Mouse (Mus musculus) brain, adult 2 months (tissue): ENCODE data around the gene Spata13.

Experiments
- DNase-seq: peaks from one replicate; pipeline ENCODE4 v3.0.0; 2011; ENCODE audit warnings: low read depth, low spot score

The Spata13 gene

GRCm38 (mm10) chr14:60675697-60676096 is 41.9 kb downstream of the Spata13 start:
- no peak for DNase-seq

DNA sequence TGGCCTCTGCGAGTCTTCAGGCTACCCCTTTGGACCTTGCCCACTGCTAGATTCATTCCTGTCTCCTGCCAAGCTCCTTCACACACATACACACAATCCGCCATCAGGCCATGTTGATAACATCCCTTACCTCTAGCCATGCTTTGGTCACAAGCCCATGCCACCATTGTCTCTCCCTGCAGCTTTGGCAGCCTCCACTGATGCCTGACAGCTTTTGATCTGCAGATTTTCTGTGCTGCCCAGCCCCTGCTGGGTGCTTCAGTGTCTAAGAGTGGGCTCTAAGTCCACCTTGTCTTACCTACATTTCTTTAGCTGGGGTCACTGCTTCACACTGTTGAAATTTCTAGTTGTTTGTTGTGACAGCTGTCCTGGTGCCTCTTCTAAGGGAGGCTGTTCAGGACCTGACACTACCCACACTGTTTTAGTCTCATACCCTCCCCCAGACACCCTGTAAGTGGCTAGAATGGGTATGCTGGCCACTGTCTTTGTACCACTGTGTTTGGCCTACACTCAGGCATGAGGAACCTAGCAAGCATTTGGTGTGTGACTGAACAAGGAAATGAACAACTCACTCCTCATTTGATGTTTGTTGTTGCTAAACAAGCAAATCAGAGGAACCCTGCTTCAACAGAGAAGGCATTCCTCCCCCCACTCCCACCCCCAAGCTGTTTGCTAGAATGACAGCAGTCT is 43.0 kb downstream of the Spata13 start:
- DNase-seq: no peak

DNA sequence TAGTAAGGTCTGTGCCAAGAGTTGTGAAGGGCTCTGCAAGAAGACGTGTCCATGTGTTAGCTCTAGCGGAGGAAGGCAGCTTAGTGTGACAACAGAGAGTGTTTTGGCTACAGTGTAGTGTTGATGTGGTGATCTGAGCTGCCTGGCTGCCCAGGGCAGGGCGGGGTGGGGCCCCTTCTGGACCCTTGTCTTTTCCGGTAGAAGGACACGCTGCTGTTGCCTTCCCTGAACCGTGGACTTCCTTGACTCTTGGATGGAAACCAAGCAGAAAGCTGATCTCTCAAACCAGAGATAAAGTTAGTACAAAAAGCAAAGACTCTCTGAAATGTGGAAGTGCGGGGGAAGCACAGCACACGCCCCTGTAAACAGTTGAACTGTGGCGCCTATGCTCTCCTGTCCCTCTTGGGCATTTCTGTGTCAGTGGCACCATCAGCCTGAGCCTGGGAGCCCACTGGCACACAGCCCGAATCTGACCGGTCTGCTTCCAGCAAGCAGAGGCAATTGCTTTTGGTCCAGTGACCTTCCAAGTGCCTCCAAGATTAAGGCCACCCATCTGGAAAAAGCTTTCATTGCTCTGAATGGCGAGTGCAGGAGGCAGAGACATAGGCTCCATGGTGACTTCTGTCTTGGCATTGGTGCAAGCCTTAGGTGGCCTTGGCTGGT is 48.7 kb downstream of the Spata13 start:
- peak; percentile 88 for DNase-seq

GRCm38 (mm10) chr14:60683989-60684388 is 50.2 kb downstream of the Spata13 start:
- no peak for DNase-seq

DNA sequence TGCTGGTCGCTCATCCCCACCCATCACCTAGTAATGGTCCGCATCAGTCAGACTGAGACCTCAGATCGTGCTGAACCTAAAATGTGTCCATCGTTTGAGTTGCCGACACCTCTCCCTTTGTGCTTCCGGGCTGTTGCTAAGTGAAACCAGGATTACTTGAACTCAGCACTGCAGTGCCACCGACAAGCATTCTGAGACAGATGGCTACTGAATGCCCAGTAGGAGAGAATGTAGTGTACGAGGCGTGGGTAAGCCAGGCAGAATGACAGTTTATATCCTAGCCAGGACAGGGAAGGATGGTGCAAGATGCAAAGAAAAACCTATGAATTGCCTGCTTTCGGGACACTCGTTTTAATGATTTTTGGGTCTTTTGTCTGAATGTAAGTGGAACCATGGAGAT is 52.9 kb downstream of the Spata13 start:
- no peak for DNase-seq

DNA sequence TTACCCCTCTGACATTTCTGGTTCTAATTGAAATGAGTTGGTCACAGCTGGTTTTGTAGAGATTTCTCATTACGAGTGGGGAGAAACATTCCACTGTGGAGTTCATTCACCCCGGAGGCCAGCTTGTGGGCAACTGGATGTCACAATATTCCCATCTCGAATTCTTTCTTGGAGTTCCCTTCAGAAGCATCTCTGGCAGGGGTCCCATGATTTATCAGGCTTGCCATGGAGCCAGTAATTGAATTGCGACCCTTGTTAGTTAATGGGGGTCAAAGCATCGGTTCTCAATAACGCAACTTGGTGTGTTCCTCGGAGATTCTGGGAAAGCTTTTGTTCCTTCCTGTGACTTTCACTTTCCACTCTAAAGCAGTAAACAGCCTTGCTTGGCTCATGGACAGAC is 53.4 kb downstream of the Spata13 start:
- no peak for DNase-seq

- DNase-seq: peak; percentile 83
Observed at GRCm38 (mm10) chr14:60688509-60689205, 54.9 kb downstream of the Spata13 start.

DNA sequence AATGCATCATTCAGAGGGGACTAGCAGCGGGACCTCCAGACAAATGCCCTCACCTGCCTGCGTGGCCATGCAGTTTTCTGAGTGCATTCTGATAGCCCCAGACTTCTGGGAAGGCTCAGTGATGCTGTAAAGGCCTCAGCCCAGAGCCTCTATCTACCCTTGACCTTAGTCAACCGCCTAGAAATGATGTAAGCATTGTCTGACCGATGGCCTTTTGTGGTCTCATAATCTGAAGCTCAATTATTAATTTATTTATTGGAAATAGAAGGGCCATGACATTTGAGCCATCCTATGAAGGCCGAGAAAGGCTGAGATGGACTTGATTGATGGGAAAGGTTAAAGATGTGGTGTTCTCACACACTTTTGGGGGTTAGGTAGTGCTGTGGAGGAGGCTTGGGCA is 56.0 kb downstream of the Spata13 start:
- no peak for DNase-seq

GRCm38 (mm10) chr14:60690631-60691030 is 56.8 kb downstream of the Spata13 start:
- DNase-seq: no peak

DNA sequence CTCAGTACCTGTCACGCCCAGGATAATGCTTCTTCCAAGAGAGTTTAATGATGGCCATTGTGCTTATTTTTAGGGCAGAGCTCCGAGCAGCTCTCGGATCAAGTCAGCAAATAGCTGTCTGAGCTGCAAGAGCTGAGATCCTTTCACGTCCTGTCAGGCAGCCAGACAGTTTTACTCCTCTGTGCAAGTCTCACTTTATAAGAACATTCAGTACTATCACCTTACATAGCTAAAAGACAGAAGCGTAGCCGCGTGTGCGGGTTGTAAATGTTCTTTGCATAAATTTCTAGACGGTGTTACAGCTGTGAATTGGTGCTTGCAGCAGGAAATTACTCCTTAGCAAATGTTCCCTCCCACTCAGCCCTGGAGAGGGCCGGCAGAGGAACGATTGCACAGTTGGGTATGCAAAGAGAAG is 59.3 kb downstream of the Spata13 start:
- DNase-seq: peak; percentile 88

GRCm38 (mm10) chr14:60693666-60694065 is 59.9 kb downstream of the Spata13 start:
- no peak for DNase-seq

GRCm38 (mm10) chr14:60694215-60694997 is 60.6 kb downstream of the Spata13 start:
- peak; percentile 78 for DNase-seq

DNA sequence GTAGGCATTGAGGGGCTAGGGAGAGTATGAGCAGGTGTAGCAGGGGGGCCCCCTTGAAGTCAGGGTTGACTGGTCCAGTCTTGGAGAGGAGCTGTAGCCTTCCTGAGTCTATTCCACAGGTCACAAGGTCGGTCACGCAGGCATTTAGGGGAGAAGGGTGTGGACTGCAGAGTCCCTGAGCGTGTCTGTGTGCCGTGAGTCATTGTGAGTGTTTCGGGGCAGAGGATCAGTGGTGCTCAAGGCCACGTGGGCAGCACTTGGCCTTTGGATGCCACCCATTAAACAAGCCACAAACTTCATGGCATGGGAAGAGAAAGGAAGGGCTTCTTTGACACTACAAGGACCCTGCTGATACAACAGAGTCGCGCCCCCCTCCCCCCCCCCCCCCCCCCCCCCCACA is 63.5 kb downstream of the Spata13 start:
- no peak for DNase-seq

DNA sequence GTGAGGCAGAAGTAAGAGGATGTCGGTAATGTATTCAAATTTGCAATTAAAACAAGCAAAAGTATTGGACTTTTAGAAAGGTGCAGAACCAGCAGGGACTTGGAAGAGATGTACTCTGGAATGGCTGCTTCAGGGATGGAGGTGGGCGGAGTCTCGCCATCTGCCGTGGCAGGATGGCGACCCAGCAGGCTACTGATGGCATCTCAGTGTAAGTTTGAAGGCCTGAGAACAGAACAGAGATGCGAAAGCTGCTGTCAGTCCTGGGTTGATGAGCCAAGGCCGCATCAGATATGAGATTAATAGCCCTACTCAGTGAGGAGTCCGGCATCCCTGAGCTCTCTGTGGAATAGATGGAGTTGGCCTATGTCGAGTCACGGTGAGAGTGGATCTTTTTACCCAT is 65.2 kb downstream of the Spata13 start:
- peak; percentile 94 for DNase-seq

- peak; percentile 81 for DNase-seq
Observed at GRCm38 (mm10) chr14:60702377-60703140, 68.8 kb downstream of the Spata13 start.

DNA sequence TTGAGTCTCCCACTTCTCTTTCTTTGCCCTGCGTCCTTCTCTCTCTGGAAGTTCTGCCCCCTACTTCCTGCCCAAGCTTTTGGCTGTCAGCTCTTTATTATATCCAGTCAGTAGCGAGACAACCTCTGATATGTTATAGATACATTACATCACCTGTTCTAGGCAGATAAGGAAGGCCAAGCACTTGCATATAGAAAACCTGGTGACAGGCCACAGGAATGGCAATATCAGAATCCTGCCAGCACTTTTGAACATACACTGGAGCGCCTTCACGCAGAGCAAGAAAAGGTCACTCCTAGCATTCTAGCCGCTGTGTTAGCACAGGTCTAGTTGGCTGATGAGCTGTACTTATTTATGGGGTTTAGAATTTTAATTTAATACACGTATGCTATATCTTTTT is 70.7 kb downstream of the Spata13 start:
- peak; percentile 42 for DNase-seq

- peak; percentile 97 for DNase-seq
Observed at GRCm38 (mm10) chr14:60704961-60705360, 71.2 kb downstream of the Spata13 start.

- DNase-seq: peak; percentile 54
Observed at GRCm38 (mm10) chr14:60709192-60709591, 75.4 kb downstream of the Spata13 start.

GRCm38 (mm10) chr14:60709749-60710148 is 75.9 kb downstream of the Spata13 start:
- no peak for DNase-seq

- DNase-seq: no peak
Observed at GRCm38 (mm10) chr14:60711161-60711560, 77.4 kb downstream of the Spata13 start.
